Mouse (Mus musculus): ENCODE data around the gene Gm6309. TPM values are rescaled to one million over a fixed set of nuclear protein-coding genes. Genes with fewer than 3 reads are reported as not detected.
"Not testable (repeated sequence)": the region's sequence is repeated elsewhere in the genome, so short reads cannot be mapped to it uniquely, and the experiment has no call there.

Gene Gm6309
- polyA plus RNA-seq, 1 experiment from 2014 or later = not detected

DNA sequence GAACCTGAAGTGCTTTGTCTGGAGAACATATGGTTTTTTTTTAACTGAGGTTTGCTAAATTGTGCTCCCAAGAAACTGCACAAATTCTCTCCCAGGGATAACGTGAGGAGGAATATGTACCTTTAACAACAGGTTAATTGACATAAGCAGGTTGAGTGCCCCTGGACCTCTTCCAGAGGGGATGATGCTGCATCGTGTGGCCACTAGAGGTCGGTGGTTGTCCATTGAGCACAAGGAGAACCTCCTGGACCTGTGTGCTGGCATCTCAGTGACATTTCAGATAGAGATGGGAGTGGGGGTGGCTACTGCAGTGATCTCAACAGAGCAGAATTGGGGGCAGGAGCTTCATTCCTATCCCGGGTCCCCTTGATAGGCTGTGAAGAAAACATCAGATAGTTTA is 2.2 kb upstream of the Gm6309 start:
- not testable (repeated sequence) for H3K4me1 ChIP-seq (replicated peaks); ATAC-seq (ENCODE audit: low FRiP score)

DNA sequence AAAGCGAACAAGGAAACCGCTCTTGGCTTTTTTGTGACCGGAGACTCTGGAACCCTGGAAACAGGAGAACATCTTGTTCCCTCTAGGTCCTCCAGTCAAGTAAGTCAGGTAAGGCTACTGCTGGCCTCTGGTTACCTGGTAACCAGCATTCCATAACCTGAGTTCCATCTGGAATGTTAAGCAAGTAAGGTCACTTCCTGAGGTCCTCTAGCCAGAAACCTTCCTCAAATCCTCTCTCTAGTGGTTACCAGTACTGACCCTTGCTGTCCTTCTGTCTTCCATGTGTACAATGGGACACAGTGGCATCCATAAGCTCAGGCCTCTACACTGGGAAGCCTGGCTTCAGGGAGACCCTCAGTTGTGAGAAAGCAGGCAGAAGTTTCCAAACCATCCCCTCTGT is 10.1 kb downstream of the Gm6309 start, which contains the start of gene Gm5565:
Gene Gm5565, minus strand, starts transcription at position 101 of the 400 bp plus-strand sequence.
- not testable (repeated sequence) for H3K4me3 ChIP-seq; H3K4me2 ChIP-seq; H3K9me3 ChIP-seq; H3K27me3 ChIP-seq; H3K27ac ChIP-seq; H3K36me3 ChIP-seq; H3K9ac ChIP-seq; ATAC-seq (ENCODE audit: low FRiP score); H3K4me1 ChIP-seq (replicated peaks)
- WGBS = 99% methylated on average over 3 of the region's 3 CpGs

More for the DNA sequence above, 2.2 kb upstream of the Gm6309 start:
- not testable (repeated sequence) for H3K36me3 ChIP-seq, H3K9ac ChIP-seq, H3K4me2 ChIP-seq, H3K4me3 ChIP-seq, H3K9me3 ChIP-seq, H3K27ac ChIP-seq, H3K27me3 ChIP-seq
- WGBS = 63% methylated on average over 4 of the region's 4 CpGs

DNA sequence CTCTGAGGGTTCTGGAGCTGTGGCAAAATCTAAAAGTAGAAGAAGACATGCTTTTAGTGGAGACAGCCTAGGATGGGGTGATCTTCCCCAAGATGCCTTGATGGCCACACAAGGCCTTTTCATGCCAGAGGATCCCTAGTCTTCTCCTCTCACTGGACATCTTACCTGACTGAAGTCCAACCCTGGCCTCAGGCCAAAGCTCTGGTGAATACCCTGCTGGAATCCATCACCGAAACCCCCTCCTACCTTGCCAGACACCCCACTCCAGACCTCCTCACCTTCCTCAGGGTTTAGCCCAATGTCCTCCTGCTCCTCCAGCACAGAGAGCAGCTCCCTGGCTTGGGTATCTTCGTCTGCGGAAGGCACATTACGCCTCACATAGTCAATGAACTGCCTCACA is 12.2 kb downstream of the Gm6309 start:
- H3K4me1 ChIP-seq (replicated peaks); ATAC-seq (ENCODE audit: low FRiP score); H3K9me3 ChIP-seq; H3K9ac ChIP-seq; H3K4me3 ChIP-seq; H3K36me3 ChIP-seq; H3K27me3 ChIP-seq; H3K27ac ChIP-seq; H3K4me2 ChIP-seq: not testable (repeated sequence)
- 96% methylated on average over 4 of the region's 4 CpGs for WGBS

DNA sequence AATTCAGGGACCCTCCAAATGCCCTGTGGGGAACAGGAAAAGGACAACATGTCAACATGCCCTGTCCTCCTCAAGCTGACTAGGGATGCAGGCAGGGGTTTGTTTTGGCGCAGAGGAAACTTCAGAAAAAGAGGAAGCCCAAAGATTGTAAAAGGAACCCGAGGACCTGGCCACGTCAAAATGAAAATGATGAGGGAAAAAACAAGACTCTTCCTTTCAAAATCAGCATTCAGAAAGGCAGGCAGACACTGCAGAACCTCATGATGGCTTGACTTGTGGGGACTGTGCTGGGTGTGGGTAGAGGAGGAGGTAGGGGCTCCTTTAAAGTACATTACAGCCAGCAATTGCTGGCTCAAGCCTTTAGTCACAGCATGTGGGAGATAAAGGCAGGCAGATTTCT is 20.1 kb downstream of the Gm6309 start:
- Histone ChIP-seq H3K27me3 (no peaks in the 10 kb centered on the region), H3K4me1 (replicated peaks) (no peaks in the 10 kb centered on the region), H3K4me2 (no peak overlapping the region), H3K36me3 (no peaks in the 10 kb centered on the region), H3K9ac (no peak overlapping the region), H3K4me3 (no peak overlapping the region), H3K27ac (no peak overlapping the region), H3K9me3 (peaks cover 12% of the 10 kb centered on the region)
- no peak for ATAC-seq (ENCODE audit: low FRiP score)
- WGBS = 71% methylated on average over 3 of the region's 3 CpGs

DNA sequence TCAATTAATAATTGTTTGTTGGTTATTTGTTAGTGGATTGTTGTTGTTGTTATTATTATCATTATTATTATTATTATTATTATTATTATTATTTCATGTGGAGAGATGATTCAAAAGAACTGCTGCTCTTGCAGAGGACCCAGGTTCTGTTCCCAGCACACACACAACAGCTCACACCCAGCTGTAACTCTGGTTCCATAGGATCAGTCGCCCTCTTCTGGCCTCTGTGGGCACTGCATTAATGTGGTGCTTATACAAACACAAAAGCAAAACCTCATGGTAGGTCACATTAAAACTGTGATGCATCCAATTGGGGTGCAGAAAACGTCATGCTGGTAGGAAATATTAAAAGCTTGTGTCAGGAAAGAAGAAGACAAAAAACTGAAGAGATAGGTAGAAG is 22.6 kb downstream of the Gm6309 start:
- H3K9ac ChIP-seq = no peak overlapping the region
- no peak overlapping the region for H3K27ac ChIP-seq
- 37% methylated on average over 2 of the region's 2 CpGs for WGBS
- H3K36me3 ChIP-seq = no peaks in the 10 kb centered on the region
- no peaks in the 10 kb centered on the region for H3K27me3 ChIP-seq
- H3K4me3 ChIP-seq = no peak overlapping the region
- no peaks in the 10 kb centered on the region for H3K4me1 ChIP-seq (replicated peaks)
- peaks cover 14% of the 10 kb centered on the region for H3K9me3 ChIP-seq
- ATAC-seq (ENCODE audit: low FRiP score) = no peak
- H3K4me2 ChIP-seq = no peak overlapping the region

Other genes starting within 250 kb of the Gm6309 start
- gene Cyp3a25, start 161.1 kb downstream of the Gm6309 start, polyA plus RNA-seq (2015; fragmentation: Nextera tagmentation; extraction: Ambion mirVana) = not detected in 2 replicates
- gene Cyp3a59, start 91.5 kb downstream of the Gm6309 start, polyA plus RNA-seq (2015; fragmentation: Nextera tagmentation; extraction: Ambion mirVana) = not detected in 2 replicates
- gene Gm5565, start 10.2 kb downstream of the Gm6309 start, polyA plus RNA-seq (2015; fragmentation: Nextera tagmentation; extraction: Ambion mirVana) = not detected in 2 replicates
- gene 1700001J03Rik, start 14.6 kb upstream of the Gm6309 start, polyA plus RNA-seq (2015; fragmentation: Nextera tagmentation; extraction: Ambion mirVana) = not detected in 2 replicates
- gene Rnf6, start 50.8 kb upstream of the Gm6309 start, polyA plus RNA-seq (2015; fragmentation: Nextera tagmentation; extraction: Ambion mirVana) = 25.2 and 26.6 TPM in 2 replicates
- 17.5 and 20.1 TPM in 2 replicates for gene Cdk8, start 60.5 kb upstream of the Gm6309 start, polyA plus RNA-seq (2015; fragmentation: Nextera tagmentation; extraction: Ambion mirVana)
- 14.1 and 14.2 TPM in 2 replicates for gene Wasf3, start 214.3 kb upstream of the Gm6309 start, polyA plus RNA-seq (2015; fragmentation: Nextera tagmentation; extraction: Ambion mirVana)

Data from hindbrain, embryonic 13.5 days (tissue).